Mouse (Mus musculus) cerebellum, adult 2 months (tissue): ENCODE measurements around the gene Avil.

Experiments
- CTCF ChIP-seq: fragments of 200-500 bp; IDR thresholded peaks from 2 replicates; pipeline ENCODE4 v1.5.1; 2011; ENCODE audit warnings: low read depth, mild to moderate bottlenecking, control low read depth, low read length, moderate library complexity, borderline replicate concordance; ENCODE audit not compliant: insufficient read depth
- POLR2A ChIP-seq: fragments of 200-500 bp; IDR thresholded peaks from 2 replicates; pipeline ENCODE4 v1.6.1; 2011; ENCODE audit warnings: low read length, control low read depth, borderline replicate concordance; ENCODE audit not compliant: insufficient read depth

- TF ChIP-seq CTCF, result no peak
- TF ChIP-seq POLR2A, result no peak
Observed at GRCm38 (mm10) chr10:127047954-127048353, 47.4 kb downstream of the Avil start, which contains the start of gene Cyp27b1.
